Mouse (Mus musculus) liver, embryonic 14.5 days (tissue): ENCODE data around the gene Actn1.

Experiments
- CTCF ChIP-seq: IDR thresholded peaks from 2 replicates; pipeline ENCODE4 v1.5.1; 2016; ENCODE audit warnings: antibody characterized with exemption, low read depth, control low read depth
- EP300 ChIP-seq: IDR thresholded peaks from 2 replicates; pipeline ENCODE4 v1.6.1; 2016; ENCODE audit warnings: antibody characterized with exemption, low read depth

- TF ChIP-seq CTCF (no peak), EP300 (no peak)
These were observed 41.4 kb downstream of the Actn1 start for GRCm38 (mm10) chr12:80218784-80219183.
